Comparison of ENCODE assay signal across 12 mouse cellular contexts in the genomic region with DNA sequence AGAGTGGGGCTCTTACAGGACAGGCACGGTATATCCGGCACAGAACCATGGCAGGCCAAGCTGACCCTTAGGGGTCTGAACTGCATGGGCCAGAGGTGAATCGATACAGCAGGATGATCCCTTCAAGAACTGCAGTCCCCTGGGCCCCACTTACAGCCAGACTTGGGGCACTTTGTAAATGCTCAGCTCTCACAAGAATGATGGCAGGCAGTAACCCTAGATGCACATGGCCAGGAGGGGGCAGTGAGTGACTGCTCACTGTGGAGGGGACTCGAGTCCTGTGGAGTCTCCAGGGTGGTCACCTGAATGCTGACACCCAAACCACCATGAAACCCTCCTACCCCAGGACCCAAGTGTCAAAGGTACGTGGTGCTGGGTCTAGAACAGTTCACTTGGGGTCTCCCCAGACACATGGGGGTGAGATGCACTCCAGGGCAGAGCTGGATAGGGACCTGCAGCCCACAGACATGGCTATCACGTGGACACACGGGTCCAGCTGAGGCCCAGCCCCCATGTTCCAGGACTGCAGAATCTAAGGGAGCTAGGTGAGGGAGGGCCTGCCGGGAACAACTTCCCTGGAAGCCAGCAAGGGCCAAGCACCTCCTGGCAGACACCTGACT. TPM values are rescaled to one million over a fixed set of nuclear protein-coding genes. Genes with fewer than 3 reads are reported as not detected.
DNase-seq lines count a peak whose midpoint lies in the region; ATAC-seq and TF ChIP-seq lines count a peak whose summit lies in the region.
"Had no signal": no experiment of that assay in that cellular context is flagged by ENCODE, and none has a peak within 500 bp of the region (broad histone marks: within the 10 kb centered on the region; RNA-seq: fewer than 3 reads in every experiment).

No protein-coding gene starts in this region.

- peaks cover 37% of the 10 kb centered on the region for H3K36me3 ChIP-seq in kidney, postnatal 0 days (ENCODE audit: insufficient read depth, low read length)
- peaks cover 39% of the 10 kb centered on the region for H3K36me3 ChIP-seq in kidney, embryonic 16.5 days (ENCODE audit: insufficient read depth, low read length)
- H3K36me3 ChIP-seq in MEL (ENCODE audit: control insufficient read depth in 1 of 2, insufficient read depth in 2 of 2, low read length in 2 of 2), result peaks cover 0 to 12% of the 10 kb centered on the region in 2 experiments; a peak in 3 of 4 replicates
- H3K36me3 ChIP-seq in liver, embryonic 14.5 days (replicated peaks; ENCODE audit: control insufficient read depth, insufficient read depth, low read depth), result peaks cover 8% of the 10 kb centered on the region

- no peaks in the 10 kb centered on the region for H3K27me3 ChIP-seq in kidney, postnatal 0 days (ENCODE audit: insufficient read depth, low read length)
- no peaks in the 10 kb centered on the region for H3K27me3 ChIP-seq in kidney, embryonic 16.5 days (ENCODE audit: insufficient read depth, low read length)
- no peaks in the 10 kb centered on the region for H3K27me3 ChIP-seq in MEL (ENCODE audit: control insufficient read depth in 1 of 2, insufficient read depth in 2 of 2, low read length in 2 of 2)
- H3K27me3 ChIP-seq in liver, embryonic 14.5 days (ENCODE audit: control insufficient read depth, insufficient read depth, low read length), result no peaks in the 10 kb centered on the region
- H3K27me3 ChIP-seq: limb, embryonic 15.5 days had no signal

- WGBS in kidney, postnatal 0 days, result 70% methylated on average over 8 of the region's 8 CpGs
- 72% methylated on average over 8 of the region's 8 CpGs for WGBS in kidney, embryonic 16.5 days
- 72% methylated on average over 8 of the region's 8 CpGs for WGBS in liver, embryonic 14.5 days (ENCODE audit: insufficient replicate concordance)

- H3K4me2 ChIP-seq in kidney, postnatal 0 days (ENCODE audit: low read length), result no peak overlapping the region
- no peak overlapping the region for H3K4me2 ChIP-seq in kidney, embryonic 16.5 days (replicated peaks; ENCODE audit: low read depth, low read length)
- H3K4me2 ChIP-seq in liver, embryonic 14.5 days (ENCODE audit: low read depth), result no peak overlapping the region; the same call in 1 of the 2 replicates

- no peaks in the 10 kb centered on the region for H3K9me3 ChIP-seq in kidney, postnatal 0 days (replicated peaks; ENCODE audit: low read length)
- no peaks in the 10 kb centered on the region for H3K9me3 ChIP-seq in kidney, embryonic 16.5 days (ENCODE audit: low read length)
- H3K9me3 ChIP-seq in MEL (replicated peaks; ENCODE audit: insufficient read depth, low read length), result no peaks in the 10 kb centered on the region
- no peaks in the 10 kb centered on the region for H3K9me3 ChIP-seq in liver, embryonic 14.5 days (ENCODE audit: control insufficient read depth, low read length)
- H3K9me3 ChIP-seq: limb, embryonic 15.5 days had no signal

- H3K4me3 ChIP-seq in kidney, postnatal 0 days (replicated peaks; ENCODE audit: low read depth, low read length), result no peak overlapping the region
- H3K4me3 ChIP-seq in kidney, embryonic 16.5 days (ENCODE audit: low read length), result no peak overlapping the region
- H3K4me3 ChIP-seq in MEL (ENCODE audit: control insufficient read depth in 1 of 2, insufficient read depth in 1 of 2, low read depth in 2 of 2, low read length in 2 of 2), result no peak overlapping the region
- no peak overlapping the region for H3K4me3 ChIP-seq in liver, embryonic 14.5 days (ENCODE audit: insufficient read depth in 1 of 2, low read depth in 2 of 2, low read length in 2 of 2)

- no peak for TF ChIP-seq POLR2A in MEL (IDR thresholded peaks at IDR 0.05; ENCODE audit: control insufficient read depth in 1 of 2, insufficient read depth in 1 of 2, low read depth in 1 of 2, low read length in 2 of 2, poor library complexity in 1 of 2)

- no peak overlapping the region for H3K9ac ChIP-seq in kidney, postnatal 0 days (ENCODE audit: low read depth, low read length)
- H3K9ac ChIP-seq in kidney, embryonic 16.5 days (replicated peaks; ENCODE audit: low read length), result no peak overlapping the region
- H3K9ac ChIP-seq in MEL (ENCODE audit: control insufficient read depth, low read depth, low read length, poor library complexity, severe bottlenecking), result no peak overlapping the region
- no peak overlapping the region; the same call in 1 of the 2 replicates for H3K9ac ChIP-seq in liver, embryonic 14.5 days (replicated peaks)
- H3K9ac ChIP-seq: limb, embryonic 15.5 days had no signal

- peak; percentile 29 for TF ChIP-seq RAD21 in MEL (IDR thresholded peaks at IDR 0.05; ENCODE audit: low read depth, low read length)

- no peak for TF ChIP-seq EP300 in MEL (IDR thresholded peaks at IDR 0.05; ENCODE audit: low read depth in 1 of 2, low read length in 2 of 2)
- no peak for TF ChIP-seq EP300 in liver, embryonic 14.5 days (IDR thresholded peaks at IDR 0.05; ENCODE audit: low read depth)

- TF ChIP-seq CTCF in kidney, postnatal 0 days (IDR thresholded peaks at IDR 0.05; ENCODE audit: low read depth), result peak; percentile 52; the same call in 1 of the 2 replicates
- peak; percentile 33 to 44 (median 37) for TF ChIP-seq CTCF in MEL (IDR thresholded peaks at IDR 0.05 in 2 of 3, conservative IDR thresholded peaks at IDR 0.05 in 1 of 3; ENCODE audit: control insufficient read depth in 1 of 3, insufficient read depth in 1 of 3, low read depth in 2 of 3, low read length in 3 of 3, poor library complexity in 1 of 3, severe bottlenecking in 1 of 3)
- peak; percentile 62 for TF ChIP-seq CTCF in liver, embryonic 14.5 days (IDR thresholded peaks at IDR 0.05; ENCODE audit: low read depth)

- no peak overlapping the region for H3K27ac ChIP-seq in kidney, postnatal 0 days
- H3K27ac ChIP-seq in kidney, embryonic 16.5 days (ENCODE audit: low read length), result no peak overlapping the region
- no peak overlapping the region for H3K27ac ChIP-seq in MEL (ENCODE audit: control insufficient read depth, low read depth, low read length)
- no peak overlapping the region for H3K27ac ChIP-seq in liver, embryonic 14.5 days
- H3K27ac ChIP-seq: limb, embryonic 15.5 days had no signal

- no peak for DNase-seq in kidney, postnatal 0 days (ENCODE audit: low spot score)
- DNase-seq in B cell, adult 2 months, result peak; percentile 53 to 56
- DNase-seq in MEL (ENCODE audit: low read depth, low spot score), result peak; percentile 49
- no peak for DNase-seq in liver, embryonic 14.5 days (ENCODE audit: low read depth in 3 of 3, low spot score in 3 of 3)
- DNase-seq in adrenal gland, adult 18-20 months (ENCODE audit: low spot score in 2 of 2), result no peak
- no peak for DNase-seq in yolk sac, embryonic 10.5 days (ENCODE audit: low spot score)
- DNase-seq in frontal cortex, postnatal 14 days (ENCODE audit: low spot score in 2 of 2), result no peak
- DNase-seq: embryo, embryonic 11 days; gastrocnemius, postnatal 25 days; kidney, adult 8-10 months had no signal

- H3K4me1 ChIP-seq in kidney, postnatal 0 days (replicated peaks; ENCODE audit: insufficient read depth, low read length), result peaks cover 10% of the 10 kb centered on the region; the same call in 1 of the 2 replicates
- peaks cover 16% of the 10 kb centered on the region for H3K4me1 ChIP-seq in kidney, embryonic 16.5 days (ENCODE audit: insufficient read depth, low read length)
- H3K4me1 ChIP-seq in MEL (ENCODE audit: control insufficient read depth in 1 of 2, insufficient read depth in 2 of 2, low read length in 2 of 2), result peaks cover 0 to 17% of the 10 kb centered on the region in 2 experiments; a peak in 3 of 4 replicates
- H3K4me1 ChIP-seq in liver, embryonic 14.5 days (replicated peaks; ENCODE audit: control insufficient read depth in 2 of 2, insufficient read depth in 2 of 2, low read length in 1 of 2), result peaks cover 10 to 16% of the 10 kb centered on the region in 2 experiments

- H3K79me2 ChIP-seq in MEL (ENCODE audit: control insufficient read depth, insufficient read depth, low read length, poor library complexity), result peaks cover 29% of the 10 kb centered on the region

- ATAC-seq in kidney, postnatal 0 days (replicated peaks; ENCODE audit: low FRiP score, low read depth), result no peak
- ATAC-seq in kidney, embryonic 16.5 days (ENCODE audit: low FRiP score, low TSS enrichment), result no peak
- no peak for ATAC-seq in liver, embryonic 14.5 days (ENCODE audit: insufficient read depth)

RNA-seq across cellular contexts. Expression of a gene that starts 2.5 kb away (rescaled TPM):
- 56.1 and 63.3 TPM in 2 replicates for polyA plus RNA-seq in kidney, postnatal 0 days (2015; fragmentation: Nextera tagmentation; extraction: Ambion mirVana)
- 107 and 112 TPM in 2 replicates for polyA plus RNA-seq in kidney, embryonic 16.5 days (2015; fragmentation: Nextera tagmentation; extraction: Ambion mirVana)
- total RNA-seq in MEL (2012; rRNA removed), result 120 and 136 TPM in 2 replicates
- 100 to 1,000 TPM; 215 to 276 TPM for polyA plus RNA-seq in MEL (2012; ENCODE audit: insufficient read depth in 1 of 2, insufficient read length in 2 of 2, low read depth in 1 of 2, low replicate concordance in 2 of 2, missing spikeins in 1 of 2)
- 55.7 and 71.3 TPM in 2 replicates for polyA plus RNA-seq in liver, embryonic 14.5 days (2012; rRNA removed)
- polyA plus RNA-seq in liver, embryonic 14.5 days (2014; fragmentation: Nextera tagmentation; extraction: Ambion mirVana), result 23.7 and 29.4 TPM in 2 replicates
- total RNA-seq in adrenal gland, adult 18-20 months (2021), result 100 to 1,000 TPM; 106 to 118 TPM

RNA-seq across cellular contexts. Expression of a gene that starts 6.2 kb away (rescaled TPM):
- 1.7 and 1.8 TPM in 2 replicates for polyA plus RNA-seq in kidney, postnatal 0 days (2015; fragmentation: Nextera tagmentation; extraction: Ambion mirVana)
- 1.5 and 1.7 TPM in 2 replicates for polyA plus RNA-seq in kidney, embryonic 16.5 days (2015; fragmentation: Nextera tagmentation; extraction: Ambion mirVana)
- 1.7 and 2.1 TPM in 2 replicates for total RNA-seq in MEL (2012; rRNA removed)
- 1 to 10 TPM in 1 of 2 experiments, not detected in 1; 1.6 TPM for polyA plus RNA-seq in MEL (2012; ENCODE audit: insufficient read depth in 1 of 2, insufficient read length in 2 of 2, low read depth in 1 of 2, low replicate concordance in 2 of 2, missing spikeins in 1 of 2)
- 1.5 and 1.8 TPM in 2 replicates for polyA plus RNA-seq in liver, embryonic 14.5 days (2012; rRNA removed)
- 1.4 and 1.5 TPM in 2 replicates for polyA plus RNA-seq in liver, embryonic 14.5 days (2014; fragmentation: Nextera tagmentation; extraction: Ambion mirVana)
- total RNA-seq in adrenal gland, adult 18-20 months (2021), result 1 to 10 TPM; 1.3 to 1.4 TPM

RNA-seq across cellular contexts. Expression of a gene that starts 11.2 kb away (rescaled TPM):
- polyA plus RNA-seq in kidney, postnatal 0 days (2015; fragmentation: Nextera tagmentation; extraction: Ambion mirVana), result 0.30 and 0.47 TPM in 2 replicates
- 0.29 and 0.67 TPM in 2 replicates for polyA plus RNA-seq in kidney, embryonic 16.5 days (2015; fragmentation: Nextera tagmentation; extraction: Ambion mirVana)
- total RNA-seq in MEL (2012; rRNA removed), result 0.03 and 0.08 TPM in 2 replicates
- under 1 TPM in 1 of 2 experiments, not detected in 1; 0.38 TPM for polyA plus RNA-seq in MEL (2012; ENCODE audit: insufficient read depth in 1 of 2, insufficient read length in 2 of 2, low read depth in 1 of 2, low replicate concordance in 2 of 2, missing spikeins in 1 of 2)
- polyA plus RNA-seq in liver, embryonic 14.5 days (2012; rRNA removed), result 0.02 and 0.32 TPM in 2 replicates
- polyA plus RNA-seq in liver, embryonic 14.5 days (2014; fragmentation: Nextera tagmentation; extraction: Ambion mirVana), result not detected in 2 replicates
- total RNA-seq in adrenal gland, adult 18-20 months (2021), result under 1 TPM; 0.42 to 0.50 TPM

RNA-seq across cellular contexts. Expression of a gene that starts 30.3 kb away (rescaled TPM):
- polyA plus RNA-seq in kidney, postnatal 0 days (2015; fragmentation: Nextera tagmentation; extraction: Ambion mirVana), result 0.80 and 0.92 TPM in 2 replicates
- polyA plus RNA-seq in kidney, embryonic 16.5 days (2015; fragmentation: Nextera tagmentation; extraction: Ambion mirVana), result 0.70 and 0.98 TPM in 2 replicates
- total RNA-seq in MEL (2012; rRNA removed), result 28.2 and 33.0 TPM in 2 replicates
- 100 to 1,000 TPM in 1 of 2 experiments, 10 to 100 TPM in 1; 23.0 to 142 TPM for polyA plus RNA-seq in MEL (2012; ENCODE audit: insufficient read depth in 1 of 2, insufficient read length in 2 of 2, low read depth in 1 of 2, low replicate concordance in 2 of 2, missing spikeins in 1 of 2)
- polyA plus RNA-seq in liver, embryonic 14.5 days (2012; rRNA removed), result 4.2 and 4.6 TPM in 2 replicates
- 3.2 and 4.7 TPM in 2 replicates for polyA plus RNA-seq in liver, embryonic 14.5 days (2014; fragmentation: Nextera tagmentation; extraction: Ambion mirVana)
- 1 to 10 TPM; 1.7 to 2.6 TPM for total RNA-seq in adrenal gland, adult 18-20 months (2021)

RNA-seq across cellular contexts. Expression of a gene that starts 38.3 kb away (rescaled TPM):
- polyA plus RNA-seq in kidney, postnatal 0 days (2015; fragmentation: Nextera tagmentation; extraction: Ambion mirVana), result 62.3 and 72.5 TPM in 2 replicates
- 87.8 and 92.0 TPM in 2 replicates for polyA plus RNA-seq in kidney, embryonic 16.5 days (2015; fragmentation: Nextera tagmentation; extraction: Ambion mirVana)
- total RNA-seq in MEL (2012; rRNA removed), result 2.0 and 3.6 TPM in 2 replicates
- 1 to 10 TPM in 1 of 2 experiments, not detected in 1; 9.7 TPM for polyA plus RNA-seq in MEL (2012; ENCODE audit: insufficient read depth in 1 of 2, insufficient read length in 2 of 2, low read depth in 1 of 2, low replicate concordance in 2 of 2, missing spikeins in 1 of 2)
- polyA plus RNA-seq in liver, embryonic 14.5 days (2012; rRNA removed), result 1.2 and 1.3 TPM in 2 replicates
- 4.6 and 7.3 TPM in 2 replicates for polyA plus RNA-seq in liver, embryonic 14.5 days (2014; fragmentation: Nextera tagmentation; extraction: Ambion mirVana)
- 10 to 100 TPM; 69.1 to 78.7 TPM for total RNA-seq in adrenal gland, adult 18-20 months (2021)

Comparison
In these comparisons a context has a peak if more than half of its experiments do, and no peak if none do; other contexts are left out.
1. DNase-seq: peak in B cell, adult 2 months (2 of 2) and MEL (single experiment); none in kidney, postnatal 0 days (single experiment), liver, embryonic 14.5 days (0 of 3), adrenal gland, adult 18-20 months (0 of 2), yolk sac, embryonic 10.5 days (single experiment) and frontal cortex, postnatal 14 days (0 of 2).
2. Peak in every context shown above with its lines, with median percentiles within 50 percentile points of each other: CTCF ChIP-seq.